Mouse (Mus musculus) liver, embryonic 14.5 days (tissue): Measurements from ENCODE around the gene Slc45a1. TPM values are rescaled to one million over a fixed set of nuclear protein-coding genes. Genes with fewer than 3 reads are reported as not detected.

Source experiments
- ATAC-seq: fragments of 200-750 bp; cut with Nextera tagmentation; 2 replicates; pipeline ENCODE4 v1.8.0; 2017; ENCODE audit warnings: moderate number of reproducible peaks, mild to moderate bottlenecking, moderate library complexity; ENCODE audit not compliant: insufficient read depth
- DNase-seq, 3 experiments: peaks; one replicate each; pipeline ENCODE4 v3.0.0-alpha.2; 2012 to 2013; ENCODE audit warnings: low read depth in 3 of 3, low spot score in 3 of 3
- H3K27ac ChIP-seq: fragments of 300-500 bp; sonication (generic); 2 replicates; pipeline ENCODE4 v1.5.1; 2014; ENCODE audit warnings: moderate library complexity, mild to moderate bottlenecking, control low read depth, inconsistent platforms
- H3K27me3 ChIP-seq: fragments of 300-500 bp; sonication (generic); 2 replicates; pipeline ENCODE4 v1.6.1; 2014; ENCODE audit warnings: mild to moderate bottlenecking, low read length, moderate library complexity; ENCODE audit not compliant: control insufficient read depth, insufficient read depth
- H3K36me3 ChIP-seq: fragments of 300-500 bp; sonication (generic); replicated peaks from 2 replicates; pipeline ENCODE4 v1.6.1; 2014; ENCODE audit warnings: low read depth; ENCODE audit not compliant: control insufficient read depth, insufficient read depth
- H3K4me1 ChIP-seq, 2 experiments: fragments of 200-500 bp in 1 of 2; fragments of 300-500 bp in 1 of 2; sonication (generic) in 1 of 2; replicated peaks; 2 replicates each; pipeline ENCODE4 v1.6.1; 2012 to 2014; ENCODE audit warnings: antibody characterized with exemption in 1 of 2, inconsistent platforms in 1 of 2, low read length in 1 of 2; ENCODE audit not compliant: control insufficient read depth in 2 of 2, insufficient read depth in 2 of 2
- H3K4me2 ChIP-seq: fragments of 300-500 bp; sonication (generic); 2 replicates; pipeline ENCODE4 v1.6.1; 2014; ENCODE audit warnings: low read depth, mild to moderate bottlenecking, control low read depth, moderate library complexity
- H3K4me3 ChIP-seq, 2 experiments: fragments of 200-500 bp in 1 of 2; fragments of 300-500 bp in 1 of 2; sonication (generic) in 1 of 2; 2 replicates each; pipeline ENCODE4 v1.5.1; 2012 to 2014; ENCODE audit warnings: low read depth in 2 of 2, low read length in 2 of 2, mild to moderate bottlenecking in 2 of 2, control low read depth in 1 of 2, inconsistent platforms in 1 of 2, moderate library complexity in 1 of 2; ENCODE audit not compliant: insufficient read depth in 1 of 2
- H3K9ac ChIP-seq: fragments of 300-500 bp; sonication (generic); replicated peaks from 2 replicates; pipeline ENCODE4 v1.6.1; 2014; ENCODE audit warnings: mild to moderate bottlenecking, control low read depth, moderate library complexity
- H3K9me3 ChIP-seq: fragments of 300-500 bp; sonication (generic); 2 replicates; pipeline ENCODE4 v1.6.1; 2016; ENCODE audit warnings: low read length, mixed read lengths; ENCODE audit not compliant: control insufficient read depth
- CTCF ChIP-seq: IDR thresholded peaks from 2 replicates; pipeline ENCODE4 v1.5.1; 2016; ENCODE audit warnings: antibody characterized with exemption, low read depth, control low read depth
- EP300 ChIP-seq: IDR thresholded peaks from 2 replicates; pipeline ENCODE4 v1.6.1; 2016; ENCODE audit warnings: antibody characterized with exemption, low read depth
- WGBS: fragments of 180-500 bp; shearing (Covaris S2); extraction: QIAGEN DNeasy Blood & Tissue Kit; methylation state at CpG from one replicate; pipeline ENCODE4 v1.1.7; 2014; ENCODE audit not compliant: insufficient replicate concordance; 5-methylcytosine and 5-hydroxymethylcytosine counted together
- polyA plus RNA-seq, 2 experiments: library from polyadenylated mRNA; depleted of rRNA in 1 of 2; stranded (reverse) in 1 of 2; unstranded in 1 of 2; fragments of >200 nt; fragmentation: Nextera tagmentation in 1 of 2; extraction: Ambion mirVana in 1 of 2; gene quantifications; 2 replicates each; pipeline versions ENCODE4 v1.2.1 to v1.2.3; 2012 to 2014

Slc45a1 gene
- polyA plus RNA-seq (2012; rRNA removed), result 0.02 TPM in 1 of 2 replicates, not detected in the other
- polyA plus RNA-seq (2014; fragmentation: Nextera tagmentation; extraction: Ambion mirVana), result not detected in 2 replicates

DNA sequence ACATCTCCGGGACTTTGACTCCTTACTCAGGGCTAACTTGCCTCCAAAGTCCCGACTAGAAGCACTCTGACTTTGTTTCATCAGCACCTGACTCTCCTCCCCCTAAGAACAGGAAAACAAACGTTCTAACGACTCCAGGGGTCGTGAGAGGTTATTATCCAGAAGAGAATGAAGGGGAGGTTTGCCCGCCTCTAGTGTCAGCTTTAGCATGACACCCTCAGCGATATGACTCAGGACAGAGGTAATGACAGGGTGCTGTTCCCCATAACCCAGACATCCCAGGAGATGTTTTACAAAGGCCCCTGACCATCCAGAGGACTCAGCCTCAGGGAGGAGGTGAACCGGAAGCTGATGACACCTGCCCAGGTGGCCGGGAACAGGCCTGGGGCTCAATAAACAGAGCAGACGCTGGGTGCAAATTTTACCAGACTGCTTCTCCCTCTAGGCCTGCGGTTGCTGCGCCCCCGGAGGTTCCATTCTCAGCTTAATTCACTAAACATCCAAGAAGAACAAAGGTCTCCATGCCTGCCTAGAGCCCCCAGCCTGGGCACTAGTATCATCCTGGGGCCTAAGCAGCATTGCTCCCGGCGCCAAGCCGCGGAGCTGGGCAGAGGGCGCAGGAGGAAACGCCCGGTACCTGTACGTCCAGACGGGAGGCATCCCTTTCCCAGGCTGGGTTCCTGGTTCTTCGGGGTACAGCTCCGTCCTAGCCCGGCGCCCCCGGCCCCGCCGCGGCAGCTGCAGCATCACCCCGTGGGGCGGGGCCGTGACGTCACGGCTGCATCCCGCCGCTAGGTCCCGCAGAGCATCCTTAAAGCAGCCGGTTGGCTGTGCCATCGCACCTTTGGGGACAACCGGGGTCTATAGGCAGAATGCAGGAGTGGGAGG is at the start of gene Slc45a1:
Gene Slc45a1, minus strand, starts transcription at position 785 of the 888 bp plus-strand sequence.
- Histone ChIP-seq H3K4me1 (peaks cover 10 to 12% of the 10 kb centered on the region in 2 experiments), H3K36me3 (no peaks in the 10 kb centered on the region), H3K27ac (no peak within 1 kb of the TSS), H3K9me3 (no peaks in the 10 kb centered on the region), H3K27me3 (peaks cover 14% of the 10 kb centered on the region), H3K9ac (no peak within 1 kb of the TSS), H3K4me3 (no peak within 1 kb of the TSS), H3K4me2 (no peak within 1 kb of the TSS)
- TF ChIP-seq EP300 (no peak), CTCF (no peak)
- ATAC-seq (no peak), DNase-seq (no peak)
- WGBS, result 10% methylated on average over 41 of the region's 41 CpGs

DNA sequence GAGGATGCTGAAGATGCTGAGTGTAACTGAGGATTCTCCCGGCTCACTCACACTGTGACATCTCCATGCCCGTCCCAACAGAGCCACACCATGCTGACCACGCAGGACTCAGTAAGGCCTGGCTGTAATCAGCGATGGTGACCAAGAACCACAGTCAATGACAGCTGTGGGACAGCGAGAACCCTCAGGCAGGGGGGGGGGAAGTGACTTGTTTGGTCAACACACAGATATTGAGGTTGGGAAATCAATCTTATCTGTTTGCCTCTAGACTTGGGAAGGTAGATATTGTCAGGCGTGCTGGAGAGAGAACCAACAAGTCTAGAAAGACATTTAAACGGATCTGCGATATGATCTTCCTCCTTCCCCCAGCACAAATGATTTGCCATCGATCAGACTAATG is 48.9 kb upstream of the Slc45a1 start:
- H3K27me3 ChIP-seq, result no peaks in the 10 kb centered on the region
- no peak overlapping the region for H3K4me3 ChIP-seq
- no peak overlapping the region for H3K9ac ChIP-seq
- DNase-seq, result no peak
- WGBS, result 64% methylated on average over 9 of the region's 9 CpGs
- TF ChIP-seq EP300 (no peak), CTCF (no peak)
- no peak for ATAC-seq
- H3K9me3 ChIP-seq, result no peaks in the 10 kb centered on the region
- no peak overlapping the region for H3K4me2 ChIP-seq
- H3K4me1 ChIP-seq, result no peaks in the 10 kb centered on the region
- H3K36me3 ChIP-seq, result no peaks in the 10 kb centered on the region
- H3K27ac ChIP-seq, result no peak overlapping the region

DNA sequence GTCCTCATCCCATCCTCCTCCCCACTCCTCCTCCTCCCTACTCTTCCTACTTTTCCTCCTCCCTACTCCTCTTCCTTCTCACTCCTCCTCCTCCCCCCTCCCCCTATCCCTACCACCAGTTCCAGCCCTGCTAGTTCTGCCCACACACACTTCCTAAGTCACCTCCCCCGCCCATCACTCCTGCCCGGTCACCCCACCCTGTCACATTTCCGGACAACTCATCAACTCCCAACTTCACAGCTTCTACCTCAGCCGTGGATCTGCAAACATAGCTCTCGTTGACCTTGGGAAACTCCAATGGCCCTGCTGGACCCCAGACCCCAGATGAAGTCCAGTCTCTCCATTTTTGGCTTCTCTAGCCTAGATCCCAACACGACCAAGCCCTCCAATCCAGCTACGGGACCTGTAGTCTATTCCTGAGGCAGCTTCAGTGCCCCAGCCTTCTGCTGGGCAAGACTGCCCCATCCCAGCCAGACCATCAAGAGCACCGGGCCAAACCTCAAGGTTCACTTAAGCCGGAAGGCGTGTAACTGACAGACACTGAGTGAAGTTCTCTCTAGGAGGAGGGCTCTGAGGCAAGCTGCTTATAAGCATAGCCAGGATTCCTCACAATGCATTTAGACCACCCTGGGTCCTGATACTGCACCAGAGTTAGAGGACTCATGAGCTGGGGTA is 42.6 kb upstream of the Slc45a1 start:
- whole genome bisulfite sequencing, result 32% methylated on average over 10 of the region's 10 CpGs
- ATAC-seq (no peak), DNase-seq (no peak)
- H3K4me1 ChIP-seq, result peaks cover 0 to 18% of the 10 kb centered on the region in 2 experiments; a peak in 2 of 4 replicates
- H3K27ac ChIP-seq, result no peak overlapping the region
- H3K4me2 ChIP-seq, result no peak overlapping the region
- no peak overlapping the region for H3K9ac ChIP-seq
- no peaks in the 10 kb centered on the region for H3K27me3 ChIP-seq
- H3K9me3 ChIP-seq, result no peaks in the 10 kb centered on the region
- no peaks in the 10 kb centered on the region for H3K36me3 ChIP-seq
- H3K4me3 ChIP-seq, result no peak overlapping the region
- no peak for TF ChIP-seq CTCF
- TF ChIP-seq EP300, result no peak

DNA sequence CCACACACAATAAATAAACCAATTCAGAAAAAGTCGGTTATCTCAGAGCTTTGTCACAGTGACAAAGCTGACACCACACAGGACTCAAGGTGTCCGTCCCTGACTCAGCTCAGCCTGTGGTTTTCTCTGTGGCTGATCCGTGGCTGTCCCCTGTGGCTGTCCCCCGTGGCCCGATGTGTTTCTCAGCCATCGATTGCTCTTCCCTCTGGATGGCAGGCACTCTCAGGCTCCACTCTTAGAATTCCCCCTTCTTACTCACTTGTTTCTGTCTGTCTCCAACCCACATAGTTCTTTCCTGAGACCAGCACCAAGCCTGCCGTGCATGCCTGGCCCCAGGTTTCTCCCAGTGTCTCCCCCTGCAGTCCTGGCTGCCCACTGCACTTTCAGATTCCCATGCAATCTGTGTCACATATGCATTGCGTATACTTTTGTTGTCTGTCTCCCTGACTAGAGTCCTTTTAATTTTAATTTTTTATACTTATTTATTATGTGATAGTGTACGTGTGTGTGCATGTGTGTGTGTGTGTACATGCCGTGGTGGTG is 41.0 kb upstream of the Slc45a1 start:
- ATAC-seq (no peak), DNase-seq (no peak)
- H3K27me3 ChIP-seq, result no peaks in the 10 kb centered on the region
- no peak overlapping the region for H3K9ac ChIP-seq
- H3K4me2 ChIP-seq, result no peak overlapping the region
- H3K4me3 ChIP-seq, result no peak overlapping the region
- H3K36me3 ChIP-seq, result no peaks in the 10 kb centered on the region
- 45% methylated on average over 10 of the region's 10 CpGs for WGBS
- H3K27ac ChIP-seq, result no peak overlapping the region
- no peak for TF ChIP-seq EP300
- TF ChIP-seq CTCF, result peak; percentile 48
- peaks cover 0 to 20% of the 10 kb centered on the region in 2 experiments; a peak in 2 of 4 replicates for H3K4me1 ChIP-seq
- H3K9me3 ChIP-seq, result no peaks in the 10 kb centered on the region

DNA sequence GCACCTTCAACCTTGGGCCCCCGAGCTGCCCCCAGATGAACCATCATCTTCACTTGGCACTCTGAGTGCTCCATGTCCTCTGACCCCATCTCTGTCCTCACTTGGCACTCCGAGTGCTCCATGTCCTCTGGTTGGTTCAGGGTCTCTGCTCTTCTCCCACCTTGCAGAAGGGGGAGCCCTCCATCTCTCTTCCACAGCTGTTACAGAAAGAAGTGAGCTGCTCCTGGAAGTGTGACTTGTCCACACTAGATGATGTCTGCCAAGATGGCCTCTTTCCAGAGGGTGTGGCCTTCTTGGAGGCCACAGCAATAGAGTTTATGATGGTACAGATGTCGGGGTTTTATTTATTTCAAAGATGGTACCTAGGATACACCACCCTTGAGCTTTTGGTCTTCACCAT is 38.8 kb upstream of the Slc45a1 start:
- ATAC-seq (no peak), DNase-seq (no peak)
- Histone ChIP-seq H3K4me3 (no peak overlapping the region), H3K4me1 (peaks cover 2 to 27% of the 10 kb centered on the region in 2 experiments), H3K4me2 (no peak overlapping the region), H3K9me3 (no peaks in the 10 kb centered on the region), H3K36me3 (no peaks in the 10 kb centered on the region), H3K27ac (no peak overlapping the region), H3K27me3 (no peaks in the 10 kb centered on the region), H3K9ac (no peak overlapping the region)
- WGBS, result 56% methylated on average over 3 of the region's 3 CpGs
- TF ChIP-seq CTCF (peak; percentile 25; the same call in 1 of the 2 replicates), EP300 (no peak)
